Mouse (Mus musculus): ENCODE data around the gene Car6.

The Car6 gene

DNA sequence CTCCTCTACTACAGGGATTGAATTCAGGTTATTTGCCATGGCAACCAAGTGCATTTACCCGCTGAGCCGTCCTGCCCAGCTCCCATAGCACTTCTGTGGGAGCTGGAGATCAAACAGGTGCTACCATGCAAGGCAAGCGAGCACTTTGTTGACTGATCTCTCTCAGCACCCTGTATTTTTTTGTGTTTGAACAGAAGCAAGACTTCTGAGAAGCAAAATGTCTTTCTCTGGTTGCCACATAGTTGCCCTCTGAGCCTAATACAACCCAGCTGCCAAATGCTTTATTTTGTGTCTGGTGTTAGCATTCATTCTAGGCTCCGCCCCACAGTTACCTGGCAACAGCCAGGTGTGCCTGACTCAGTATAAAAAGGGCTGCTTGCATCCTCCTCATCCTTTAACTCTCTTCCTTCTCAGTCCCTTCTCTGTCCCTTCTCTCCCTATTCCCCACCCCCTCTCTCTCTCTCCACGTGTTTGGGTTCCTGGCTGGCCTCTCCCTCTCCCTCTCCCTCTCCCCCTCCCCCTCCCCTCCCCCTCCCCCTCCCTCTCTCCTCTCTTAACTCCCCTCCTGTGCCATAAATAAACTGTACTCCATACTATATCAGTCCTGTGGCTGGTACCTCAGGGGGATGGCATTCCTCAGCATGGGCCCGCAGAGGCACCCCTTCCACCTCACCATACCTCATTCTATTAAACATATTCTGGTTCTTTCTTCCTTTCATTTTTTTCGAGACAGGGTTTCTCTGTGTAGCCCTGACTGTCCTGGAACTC is 27.6 kb upstream of the Car6 start:
- no peak for DNase-seq (ENCODE audit: low spot score)

DNA sequence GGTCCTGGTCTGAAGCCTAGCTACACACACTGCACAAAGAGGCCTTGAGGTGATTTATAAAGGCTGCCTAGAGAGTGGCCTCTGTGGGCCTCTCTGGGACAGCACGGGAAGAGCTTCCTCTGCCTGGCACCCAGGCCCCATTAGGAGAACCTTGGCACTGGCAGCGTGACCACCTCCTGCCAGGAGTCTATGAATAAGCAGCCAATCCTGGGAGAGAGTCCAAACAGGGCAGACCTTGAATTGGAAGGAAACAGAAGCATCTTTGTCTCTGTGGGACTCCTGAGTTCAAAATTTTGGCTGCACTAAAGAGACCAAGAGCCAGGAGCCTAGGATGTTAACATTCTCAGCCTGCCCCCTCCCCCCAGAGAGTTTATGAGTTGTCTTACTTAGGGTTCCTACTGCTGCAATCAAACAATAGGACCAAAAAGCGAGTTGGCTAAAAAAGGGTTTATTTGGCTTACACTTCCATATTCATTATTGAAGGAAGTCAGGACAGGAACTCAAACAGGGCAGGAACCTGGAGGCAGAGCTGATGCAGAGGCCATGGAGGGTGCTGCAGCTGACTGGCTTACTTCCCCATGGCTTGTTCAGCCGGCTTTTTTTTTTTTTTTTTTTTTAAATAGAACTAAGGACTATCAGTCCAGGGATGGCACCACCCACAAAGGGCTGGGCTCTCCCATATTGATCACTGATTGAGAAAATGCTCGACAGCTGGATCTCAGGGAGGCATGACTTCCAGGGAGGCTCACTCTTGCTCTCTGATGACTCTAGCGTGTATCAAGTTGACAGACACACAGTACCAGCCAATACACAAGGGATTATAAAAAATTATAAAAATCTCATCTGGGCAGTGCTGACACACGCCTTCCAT is 25.9 kb upstream of the Car6 start:
- DNase-seq (ENCODE audit: low spot score): peak; percentile 68

DNA sequence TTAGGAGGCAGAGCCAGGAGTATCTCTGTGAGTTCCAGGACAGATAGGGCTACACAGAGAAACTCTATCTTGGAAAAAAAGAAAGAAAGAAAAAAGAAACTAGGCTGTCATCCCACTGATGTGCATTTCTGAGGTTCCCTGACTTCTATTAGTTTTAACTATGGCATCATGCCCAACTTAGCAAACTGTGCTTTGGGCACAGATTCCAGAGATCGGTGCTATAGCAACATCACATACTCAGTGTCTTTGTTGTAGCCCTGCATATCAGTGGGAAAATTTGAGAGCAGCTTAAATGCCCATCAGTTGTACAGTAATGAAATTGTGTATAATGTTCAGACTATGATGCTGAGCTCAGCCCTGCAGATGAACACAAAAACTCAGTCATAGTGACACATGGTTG is 24.6 kb upstream of the Car6 start:
- no peak for DNase-seq (ENCODE audit: low spot score)

DNA sequence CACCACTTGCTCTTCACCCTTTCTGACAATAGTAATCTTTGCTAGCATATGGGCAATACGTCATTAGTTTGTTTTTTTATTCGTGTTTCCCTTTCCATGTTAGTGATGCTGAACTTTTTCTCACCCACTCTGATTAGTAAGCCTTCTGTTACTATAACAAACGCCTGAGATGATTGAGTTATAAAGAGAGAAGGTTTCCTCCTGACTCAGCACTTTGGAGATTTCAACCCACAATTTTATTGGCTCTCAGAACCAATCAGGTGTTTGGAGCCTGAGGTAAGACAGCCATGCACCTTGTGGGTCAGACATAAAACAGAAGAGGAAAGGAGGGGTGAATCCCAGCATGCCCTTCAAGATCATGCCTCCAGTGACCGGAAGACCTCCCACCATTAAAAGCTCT is 22.7 kb upstream of the Car6 start:
- no peak for DNase-seq (ENCODE audit: low spot score)

DNA sequence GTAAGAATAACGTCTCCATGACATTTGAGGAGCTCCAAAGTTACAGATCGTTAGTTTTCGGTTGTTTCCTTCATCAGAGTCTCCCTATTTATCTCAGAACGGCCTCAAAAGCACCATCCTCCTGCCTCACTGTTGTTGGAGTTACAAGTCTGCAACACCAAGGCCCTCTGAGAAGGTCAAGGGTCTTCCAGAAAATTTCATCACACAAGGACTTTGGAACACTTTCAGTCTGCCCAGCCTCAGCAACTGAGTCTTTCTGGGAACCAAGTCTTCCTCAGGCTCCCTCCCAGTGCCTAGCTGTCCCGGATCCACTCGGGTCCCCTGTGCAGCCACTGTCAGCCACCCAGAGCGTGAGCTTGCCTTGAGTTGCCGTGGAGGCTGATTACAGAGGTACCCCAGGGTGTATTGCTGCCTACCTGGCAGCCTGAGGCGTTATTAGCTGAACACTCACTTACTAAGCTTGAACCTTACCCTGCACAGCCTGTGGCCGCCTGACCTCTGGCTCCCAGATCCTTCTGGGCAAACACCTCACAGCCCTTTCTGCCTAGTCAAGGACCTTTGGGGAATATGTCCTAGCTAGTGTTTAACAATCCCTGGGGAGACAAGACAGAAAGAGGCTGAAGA is 20.0 kb upstream of the Car6 start:
- DNase-seq (ENCODE audit: low spot score): no peak

DNA sequence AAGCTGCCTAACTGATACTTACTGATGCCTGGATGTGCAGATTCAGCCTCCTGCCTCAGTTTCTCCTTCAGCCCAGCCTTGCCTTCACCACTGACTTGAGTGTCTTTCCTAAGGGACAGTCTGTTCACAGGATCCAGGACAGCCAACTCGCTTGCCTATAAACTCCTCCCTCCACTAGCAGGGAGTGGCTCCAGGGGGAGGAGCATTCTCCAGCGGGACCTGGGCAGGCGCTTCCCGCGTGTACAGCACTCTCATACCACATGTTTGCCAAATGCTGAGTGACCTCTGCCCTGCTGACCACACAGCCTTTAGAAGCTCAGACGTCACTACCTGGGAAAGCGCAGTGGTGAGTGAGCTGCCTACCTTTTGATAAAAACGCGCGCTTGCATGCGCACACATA is 19.5 kb upstream of the Car6 start:
- no peak for DNase-seq (ENCODE audit: low spot score)

DNA sequence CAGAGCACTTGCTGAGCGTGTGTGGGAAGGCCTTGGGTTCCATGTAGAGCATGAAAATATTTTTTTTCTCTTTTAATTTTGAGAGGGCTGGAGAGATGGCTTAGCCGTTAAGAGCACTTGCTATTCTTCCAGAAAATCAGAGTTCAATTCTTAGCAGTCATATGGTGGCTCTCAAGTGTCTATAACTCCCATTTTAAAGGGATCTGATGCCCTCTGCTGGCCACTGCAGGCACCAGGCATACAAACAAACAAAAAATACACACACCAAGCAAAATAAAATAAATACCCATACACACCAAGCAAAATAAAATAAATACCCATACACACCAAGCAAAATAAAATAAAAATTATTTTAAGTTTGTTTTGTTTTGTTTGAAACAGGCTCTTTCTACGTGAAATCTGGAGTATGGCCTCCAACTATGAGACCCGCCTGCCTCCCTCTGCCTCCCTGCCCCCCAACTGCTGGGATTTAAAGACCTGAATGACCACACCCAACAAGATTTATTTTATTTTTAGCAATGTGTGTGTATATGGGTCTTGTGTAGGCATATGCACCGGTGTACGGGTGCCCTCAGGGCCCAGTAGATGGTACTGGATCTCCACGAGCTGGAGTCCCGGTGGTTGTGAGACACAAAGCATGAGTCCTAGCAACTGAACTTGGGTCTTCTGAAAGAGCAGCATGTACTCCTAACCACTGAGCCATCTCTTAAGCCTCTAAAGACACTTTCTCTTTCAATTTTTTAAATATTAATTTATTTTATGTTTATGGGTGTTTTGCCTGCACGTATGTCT is 18.6 kb upstream of the Car6 start:
- DNase-seq (ENCODE audit: low spot score): peak; percentile 56

DNA sequence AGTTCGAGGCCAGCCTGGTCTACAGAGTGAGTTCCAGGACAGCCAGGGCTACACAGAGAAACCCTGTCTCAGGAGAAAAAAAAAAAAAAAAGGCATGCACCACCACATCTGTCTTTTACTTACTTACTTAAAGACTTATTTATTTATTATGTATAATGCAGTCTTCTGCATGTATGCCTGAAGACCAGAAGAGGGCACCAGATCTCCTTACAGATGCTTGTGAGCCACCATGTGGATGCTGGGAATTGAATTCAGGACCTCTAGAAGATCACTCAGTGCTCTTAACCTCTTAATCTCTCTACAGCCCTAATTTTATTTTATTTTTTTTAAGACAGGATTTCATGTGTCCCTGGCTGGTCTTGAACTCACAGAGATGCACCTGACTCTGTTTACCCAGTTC is 16.8 kb upstream of the Car6 start:
- no peak for DNase-seq (ENCODE audit: low spot score)

DNA sequence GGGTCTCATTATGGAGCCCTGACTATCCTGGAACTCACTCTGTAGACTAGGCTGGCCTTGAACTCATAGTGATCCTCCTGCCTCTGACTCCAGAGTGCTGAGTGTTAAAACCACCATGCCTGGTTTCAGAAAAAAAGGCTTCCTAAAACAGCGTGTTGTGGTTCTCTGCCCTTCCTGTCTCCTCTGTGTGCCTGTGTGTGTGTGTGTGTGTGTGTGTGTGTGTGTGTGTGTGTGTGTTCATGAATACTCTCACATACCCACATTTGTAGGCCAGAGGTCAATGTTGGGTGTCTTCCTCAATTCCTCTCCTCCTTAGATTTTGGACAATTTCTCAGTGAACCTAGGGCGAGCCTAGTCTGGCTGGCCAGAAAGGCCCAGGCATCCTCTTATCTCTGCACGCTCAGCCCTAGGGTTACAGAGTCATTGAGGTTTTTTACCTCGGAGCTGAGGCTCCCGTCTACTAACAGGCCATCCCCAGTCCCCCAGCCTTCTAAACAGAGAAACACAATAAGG is 16.0 kb upstream of the Car6 start:
- no peak for DNase-seq (ENCODE audit: low spot score)

DNA sequence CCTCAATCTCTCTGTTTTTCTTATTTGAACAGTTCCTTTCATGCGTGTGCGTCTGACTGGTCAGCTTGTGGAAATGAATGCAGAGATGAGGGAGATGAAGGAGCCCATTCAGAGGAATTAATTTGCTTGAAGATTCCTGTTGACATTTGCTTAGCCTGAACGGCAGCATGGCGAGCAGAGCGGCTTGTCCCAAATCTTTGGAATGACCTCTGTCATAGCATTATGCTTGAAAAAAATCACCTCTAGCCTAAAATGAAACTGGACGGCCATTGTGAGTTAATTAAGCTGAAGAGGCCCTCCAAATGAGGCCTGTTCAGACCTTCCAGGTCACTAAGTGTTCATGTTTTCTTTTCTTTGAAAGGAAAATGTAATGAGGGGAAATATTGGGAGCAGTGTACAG is 15.3 kb upstream of the Car6 start:
- no peak for DNase-seq (ENCODE audit: low spot score)

DNA sequence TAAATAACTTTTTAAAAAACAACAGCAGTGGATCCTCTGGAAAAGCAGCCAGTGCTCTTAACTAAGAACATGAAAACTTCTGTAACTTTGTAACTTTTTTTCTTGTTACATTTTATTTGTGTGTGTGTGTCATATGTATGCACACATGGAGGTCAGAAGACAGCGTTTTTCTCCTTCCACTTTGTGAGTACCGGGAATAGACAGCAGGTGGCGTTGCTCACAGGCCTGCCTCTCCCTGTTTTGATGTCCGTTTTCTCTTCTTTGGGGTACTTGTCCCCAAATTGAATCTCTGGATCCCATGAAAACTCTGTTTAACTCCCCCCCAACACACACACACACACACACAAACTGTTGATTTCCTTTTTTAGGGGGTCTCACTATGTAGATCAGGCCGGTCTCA is 12.8 kb upstream of the Car6 start:
- no peak for DNase-seq (ENCODE audit: low spot score)

DNA sequence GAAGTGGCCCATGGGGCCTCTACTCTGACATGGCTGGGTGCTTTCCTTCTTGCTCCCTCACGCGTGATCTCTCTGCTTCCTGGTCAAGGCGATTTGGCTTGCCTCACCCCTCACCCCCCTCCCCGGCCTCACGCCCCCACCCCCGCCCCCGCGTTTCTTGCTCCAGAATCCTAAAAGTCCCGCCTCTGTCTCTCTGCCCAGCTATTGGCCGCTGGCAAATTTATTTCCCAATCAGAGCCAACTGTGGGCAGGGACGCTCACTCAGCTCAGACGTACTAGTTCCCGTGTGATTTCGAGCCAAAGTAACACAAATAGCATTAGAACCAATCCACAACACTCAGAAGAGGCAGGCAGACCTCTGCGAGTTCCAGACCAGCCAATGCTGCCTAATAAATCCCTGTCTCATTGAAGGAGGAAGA is 11.4 kb upstream of the Car6 start:
- DNase-seq (ENCODE audit: low spot score): peak; percentile 77

DNA sequence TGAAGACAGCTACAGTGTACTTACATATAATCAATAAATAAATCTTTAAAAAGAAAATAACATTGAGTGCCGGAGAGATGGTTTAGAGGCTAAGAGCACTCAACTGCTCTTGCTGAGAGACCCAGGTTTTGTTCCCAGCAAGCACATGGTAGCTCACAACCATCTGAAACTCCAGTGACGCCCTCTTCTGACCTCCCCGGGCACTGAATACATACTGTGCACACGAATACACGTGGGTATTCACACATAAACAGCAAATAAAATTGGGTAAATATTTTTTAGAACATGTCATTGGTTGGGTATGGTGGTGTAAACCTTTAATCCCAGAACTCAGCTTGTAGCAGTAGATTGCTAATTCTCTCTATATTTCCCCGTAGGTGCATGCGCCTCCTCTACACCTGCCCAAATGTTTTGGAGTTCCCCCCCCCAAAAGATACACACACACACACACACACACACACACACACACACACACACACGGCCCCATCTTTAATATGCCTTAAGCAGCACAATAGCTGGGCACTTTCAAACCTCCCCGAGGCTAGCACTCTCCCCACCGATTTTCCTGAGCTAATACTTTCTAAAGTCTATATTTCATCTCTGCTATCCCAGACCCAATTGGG is 10.9 kb upstream of the Car6 start:
- no peak for DNase-seq (ENCODE audit: low spot score)

DNA sequence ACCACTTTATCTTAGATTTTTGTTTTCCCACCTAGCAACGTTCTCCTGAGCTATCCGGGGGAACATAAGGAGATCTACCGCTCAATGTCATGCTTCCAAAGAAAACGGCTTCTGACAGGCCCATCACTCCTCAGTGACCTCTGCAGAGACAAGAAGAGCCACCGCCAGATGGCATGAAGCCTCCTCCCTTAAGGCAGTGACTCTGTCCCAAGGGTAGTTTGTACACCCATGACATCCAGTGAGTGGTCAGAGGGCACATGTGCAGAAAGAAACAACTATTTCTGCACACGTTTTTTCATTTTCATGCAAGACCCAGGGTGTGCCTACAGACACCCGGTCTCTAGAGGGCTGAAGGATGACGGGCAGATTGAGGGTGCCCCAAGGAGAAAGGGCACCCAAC is 9.2 kb upstream of the Car6 start:
- DNase-seq (ENCODE audit: low spot score): peak; percentile 65

DNA sequence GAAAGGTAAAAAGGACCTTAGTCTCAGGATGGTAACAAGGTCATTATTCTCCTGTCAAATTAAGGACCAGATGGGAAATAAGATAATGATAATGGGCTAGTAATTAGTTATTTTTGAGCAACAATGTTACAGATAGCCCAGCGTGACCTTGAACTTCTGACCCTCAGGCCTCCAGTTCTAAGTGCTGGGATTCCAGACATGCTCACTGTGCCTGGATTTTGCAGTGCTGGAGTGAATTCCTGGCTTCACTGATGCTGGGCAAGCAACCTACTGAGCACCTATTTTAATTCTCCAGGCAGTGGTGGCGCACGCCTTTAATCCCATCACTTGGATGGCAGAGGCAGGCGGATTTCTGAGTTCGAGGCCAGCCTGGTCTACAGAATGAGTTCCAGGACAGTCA is 8.6 kb upstream of the Car6 start:
- no peak for DNase-seq (ENCODE audit: low spot score)

DNA sequence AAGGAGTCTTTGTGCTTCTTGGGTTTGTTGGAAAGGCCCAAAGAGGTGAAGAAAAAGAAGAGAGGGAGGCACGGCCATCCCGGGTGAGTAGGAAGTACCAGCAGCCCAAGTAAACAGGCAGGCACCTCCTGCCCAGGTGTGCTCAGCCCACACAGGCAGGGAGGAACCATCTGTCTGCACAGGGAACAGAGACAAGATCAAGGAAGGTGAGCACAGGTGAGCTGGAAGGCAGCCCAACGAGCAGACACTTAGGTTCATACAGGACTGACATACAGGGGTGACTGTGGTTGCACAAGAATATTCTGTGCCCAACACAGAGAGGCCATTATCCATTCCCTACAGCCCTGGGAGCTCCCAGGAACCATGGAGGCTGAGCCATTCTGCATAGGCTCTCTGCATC is 3.7 kb upstream of the Car6 start:
- no peak for DNase-seq (ENCODE audit: low spot score)

DNA sequence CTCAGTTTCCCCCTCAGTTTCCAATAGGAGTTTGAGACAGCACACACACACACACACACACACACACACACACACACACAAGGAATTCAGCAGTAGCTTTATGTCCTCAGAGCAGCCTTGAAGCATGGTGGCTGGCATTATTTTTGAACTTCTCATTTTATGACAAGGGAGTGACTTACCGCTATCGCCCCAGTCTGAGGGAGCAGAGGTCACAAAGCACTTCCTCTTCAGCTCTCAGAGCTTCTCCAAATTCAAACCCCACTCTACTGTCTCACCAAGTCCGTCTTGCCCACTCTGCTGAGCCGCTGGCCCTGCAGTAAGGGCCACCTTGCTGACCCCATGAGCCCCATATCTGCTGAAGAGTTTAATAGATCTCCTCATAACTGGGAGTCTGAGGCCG is 1.6 kb upstream of the Car6 start:
- no peak for DNase-seq (ENCODE audit: low spot score)

DNA sequence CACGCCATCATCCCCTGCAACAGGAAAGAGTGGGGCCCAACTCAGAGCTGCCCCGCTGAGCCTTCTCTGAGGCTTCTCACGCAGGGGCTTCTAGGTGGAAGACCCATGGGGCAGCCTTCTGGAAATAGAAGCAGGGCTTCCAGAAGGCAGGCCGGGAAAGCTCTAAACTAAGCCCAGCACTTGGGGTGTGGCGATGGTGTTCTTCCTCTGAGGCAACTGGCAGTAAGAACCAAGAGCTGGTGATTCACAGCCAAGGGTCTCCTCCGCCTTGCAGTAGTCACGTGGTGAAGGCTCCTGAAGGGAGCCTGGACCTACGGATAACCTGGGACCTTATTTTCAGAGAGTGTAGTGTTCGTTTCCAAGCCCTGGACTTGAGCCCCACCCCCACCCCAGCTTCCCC is 2.9 kb downstream of the Car6 start:
- no peak for DNase-seq (ENCODE audit: low spot score)

DNA sequence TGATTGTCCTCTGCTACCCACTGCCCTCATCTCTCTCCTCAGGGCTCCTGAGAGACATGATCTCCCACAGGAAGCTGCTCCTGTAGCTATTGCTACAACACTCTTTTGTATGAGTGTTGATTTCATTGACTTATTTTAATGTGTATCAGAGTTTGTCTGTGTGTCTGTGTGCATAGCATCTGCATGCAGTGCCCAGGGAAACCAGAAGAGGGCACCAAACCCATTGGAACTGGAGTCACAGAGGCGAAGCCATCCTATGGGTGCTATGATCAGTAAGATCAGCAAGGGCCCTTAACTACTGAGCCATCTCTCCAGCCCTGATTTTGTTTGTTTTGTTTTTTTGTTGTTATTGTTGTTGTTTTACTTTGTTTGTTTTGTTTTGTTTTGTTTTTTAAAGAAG is 7.2 kb downstream of the Car6 start:
- peak; percentile 32 for DNase-seq (ENCODE audit: low spot score)

DNA sequence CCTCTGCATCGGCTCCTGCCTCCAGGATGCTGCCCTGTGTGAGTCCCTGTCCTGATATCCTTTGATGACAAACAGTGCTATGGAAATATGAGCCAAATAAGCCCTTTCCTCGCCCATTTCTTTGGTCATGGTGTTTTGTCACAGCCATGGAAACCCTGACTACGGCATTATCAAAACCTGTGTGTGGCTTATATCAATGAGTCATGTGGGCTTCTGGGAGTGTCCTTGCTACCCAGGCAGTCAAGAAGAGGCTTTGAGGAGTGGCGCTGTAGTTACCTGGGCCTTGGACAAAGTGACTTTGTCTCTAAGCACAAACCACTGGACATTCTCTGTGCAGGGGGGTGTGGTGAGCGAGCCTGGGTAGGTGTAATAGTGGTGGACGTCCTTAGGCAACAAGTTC is 8.9 kb downstream of the Car6 start:
- DNase-seq (ENCODE audit: low spot score): no peak

DNA sequence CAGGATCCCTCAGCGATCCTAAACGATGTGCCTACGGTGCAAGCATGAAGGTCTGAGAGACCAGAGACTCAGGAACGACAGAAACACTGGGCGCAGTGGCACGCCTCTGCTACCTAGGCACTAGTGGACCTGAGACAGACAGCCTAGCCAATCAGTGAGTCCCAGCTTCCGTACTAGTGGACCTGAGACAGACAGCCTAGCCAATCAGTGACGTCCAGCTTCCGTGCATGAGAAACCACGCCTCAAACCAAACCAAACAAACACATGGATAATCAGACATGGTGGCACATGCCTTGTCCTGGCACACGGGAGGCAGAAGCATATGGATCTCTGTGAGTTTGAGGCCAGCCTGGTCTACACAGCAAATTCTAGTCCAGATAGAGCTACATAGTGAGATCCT is 12.9 kb downstream of the Car6 start:
- DNase-seq (ENCODE audit: low spot score): no peak

DNA sequence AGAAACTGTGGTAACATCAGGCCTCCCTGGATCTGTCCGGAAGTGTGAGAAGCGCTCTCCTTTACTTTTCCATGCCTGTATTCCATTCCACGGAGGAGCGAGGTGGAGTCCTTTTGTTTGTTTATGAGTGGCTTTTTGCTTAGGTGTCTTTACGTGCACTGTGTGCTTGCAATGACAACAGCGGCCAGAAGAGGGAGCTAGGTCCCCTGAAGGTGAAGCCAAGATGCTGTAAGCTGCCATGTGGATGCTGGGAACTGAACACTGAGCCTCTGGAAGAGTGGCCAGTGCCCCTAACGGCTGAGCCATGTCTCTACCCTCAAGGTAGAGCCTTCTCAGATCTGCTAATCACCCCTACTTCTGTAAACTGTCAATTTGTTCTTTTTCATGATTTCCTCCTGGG is 19.8 kb downstream of the Car6 start:
- DNase-seq (ENCODE audit: low spot score): no peak

Data from MN1 (cell line).